Mouse (Mus musculus) testis, adult 2 months (tissue): ENCODE results near the gene 2810408A11Rik.

Source experiments
- CTCF ChIP-seq: fragments of 200-500 bp; IDR thresholded peaks from 2 replicates; pipeline ENCODE4 v1.5.1; 2012; ENCODE audit warnings: low read depth, mild to moderate bottlenecking, inconsistent platforms, low read length, moderate library complexity; ENCODE audit not compliant: control insufficient read depth, insufficient read depth, insufficient replicate concordance
- POLR2A ChIP-seq: fragments of 200-500 bp; IDR thresholded peaks from 2 replicates; pipeline ENCODE4 v1.6.1; 2012; ENCODE audit warnings: low read depth, mild to moderate bottlenecking, inconsistent platforms, low read length, moderate library complexity; ENCODE audit not compliant: control insufficient read depth

DNA sequence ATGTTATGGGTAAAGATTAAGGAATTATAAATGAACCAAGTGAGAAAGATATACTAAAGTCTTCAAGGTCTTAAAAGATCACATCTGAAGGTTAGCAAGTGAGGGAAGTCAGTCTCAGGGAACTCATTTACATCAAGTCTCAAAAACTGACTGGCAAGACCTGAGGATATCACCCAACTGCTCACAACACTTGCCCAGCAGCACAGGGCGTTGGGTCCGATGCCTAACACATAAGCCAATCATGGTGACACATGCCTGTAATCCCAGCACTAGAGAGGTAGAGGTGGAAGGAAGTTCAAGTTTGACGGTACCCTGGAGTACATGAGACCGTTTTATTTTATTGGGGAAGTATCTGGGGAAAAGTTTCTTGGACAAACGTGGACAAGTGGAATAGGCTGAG is 17.3 kb upstream of the 2810408A11Rik start:
- TF ChIP-seq POLR2A (no peak), CTCF (no peak)
